Mouse (Mus musculus) layer of hippocampus, adult 8-10 months (tissue): ENCODE measurements at regions not wholly inside any gene's neighbourhood (a gene's known extent, or its start where the extent isn't known, plus 50 kb on each side); places are given as distances from the start of the nearest gene placed in this dataset.

ENCODE experiments used
- DNase-seq, 2 experiments: peaks; one replicate each; pipeline ENCODE4 v3.0.0; 2022; ENCODE audit warnings: low spot score in 2 of 2

GRCm38 (mm10) chr3:78077822-78078221 lies 1208.5 kb downstream of the Rapgef2 start:
- DNase-seq, result no peak

- DNase-seq, result no peak
Observed at GRCm38 (mm10) chr3:78077275-78077674, 1209.0 kb downstream of the Rapgef2 start.

- DNase-seq, result no peak
Observed at GRCm38 (mm10) chr3:78073040-78073439, 1213.3 kb downstream of the Rapgef2 start.

- no peak for DNase-seq
Observed at GRCm38 (mm10) chr3:78067113-78067639, 1219.1 kb downstream of the Rapgef2 start.

- DNase-seq, result no peak
Observed at GRCm38 (mm10) chr3:78066336-78066735, 1220.0 kb downstream of the Rapgef2 start.

- no peak for DNase-seq
Observed at GRCm38 (mm10) chr3:78062549-78062948, 1223.8 kb downstream of the Rapgef2 start.

GRCm38 (mm10) chr3:78059826-78060591 lies 1226.3 kb downstream of the Rapgef2 start:
- peak in 1 of 2 experiments; percentile 10 for DNase-seq
